Mouse (Mus musculus) layer of hippocampus, adult 2 months (tissue): Measurements from ENCODE around the gene Chl1. TPM values are rescaled to one million over a fixed set of nuclear protein-coding genes. Genes with fewer than 3 reads are reported as not detected.

ENCODE experiments used
- DNase-seq, 2 experiments: peaks; one replicate each; pipeline ENCODE4 v3.0.0; 2022; ENCODE audit warnings: low spot score in 2 of 2
- H3K27ac ChIP-seq: fragments of 200-600 bp; 2 replicates; pipeline ENCODE4 v1.8.1; 2022
- H3K4me3 ChIP-seq: fragments of 200-600 bp; 2 replicates; pipeline ENCODE4 v1.8.1; 2022; ENCODE audit warnings: mild to moderate bottlenecking
- CTCF ChIP-seq: fragments of 200-600 bp; conservative IDR thresholded peaks from 2 replicates; pipeline ENCODE4 v1.8.1; 2022; ENCODE audit warnings: antibody characterized with exemption, mild to moderate bottlenecking, moderate library complexity
- total RNA-seq, 2 experiments: library from RNA; stranded (reverse); gene quantifications; 2 replicates each; pipeline ENCODE4 v1.2.3; 2021

The Chl1 gene
- total RNA-seq, 2 experiments from 2014 or later, result 165 to 170 TPM

- no peak overlapping the region for H3K27ac ChIP-seq
- H3K4me3 ChIP-seq, result no peak overlapping the region
- TF ChIP-seq CTCF, result no peak
- no peak for DNase-seq
Measured at GRCm38 (mm10) chr6:103795241-103795640, 284.9 kb downstream of the Chl1 start.
